Mouse (Mus musculus): ENCODE data around the gene Lgals8. TPM values are rescaled to one million over a fixed set of nuclear protein-coding genes. Genes with fewer than 3 reads are reported as not detected.
A peak's percentile ranks its signal among the peaks of the same experiment; 100 is the strongest.

The Lgals8 gene
- polyA plus RNA-seq, 1 experiment from 2014 or later, result 28.5 TPM

- Histone ChIP-seq H3K9ac (peak within 1 kb of the TSS; percentile 49), H3K4me2 (peak within 1 kb of the TSS; percentile 88), H3K27ac (peak within 1 kb of the TSS; percentile 21; the same call in 1 of the 2 replicates), H3K27me3 (replicated peaks) (no peaks in the 10 kb centered on the region), H3K36me3 (peaks cover 6% of the 10 kb centered on the region; the same call in 1 of the 2 replicates), H3K4me3 (replicated peaks) (peak within 1 kb of the TSS; percentile 94), H3K4me1 (peaks cover 7% of the 10 kb centered on the region), H3K9me3 (no peaks in the 10 kb centered on the region)
- peak; percentile 97 for ATAC-seq (ENCODE audit: insufficient read depth, low FRiP score, low read depth)
- under 1% methylated on average over 43 of the region's 43 CpGs for WGBS
These were observed 69.9 kb downstream of the Lgals8 start, which contains the start of gene Heatr1 for GRCm38 (mm10) chr13:12394609-12395505. Heatr1 (plus strand) TSS chr13:12395027.

Other genes with a start within 250 kb of the Lgals8 start
- gene Mtr, start 206.8 kb downstream of the Lgals8 start, polyA plus RNA-seq (2015; fragmentation: Nextera tagmentation; extraction: Ambion mirVana), result 9.6 and 10.1 TPM in 2 replicates
- gene Actn2, start 124.2 kb downstream of the Lgals8 start, polyA plus RNA-seq (2015; fragmentation: Nextera tagmentation; extraction: Ambion mirVana), result 4.1 and 9.1 TPM in 2 replicates
- 14.9 and 20.6 TPM in 2 replicates for gene Heatr1, start 69.9 kb downstream of the Lgals8 start, polyA plus RNA-seq (2015; fragmentation: Nextera tagmentation; extraction: Ambion mirVana)
- 5.7 and 6.1 TPM in 2 replicates for gene Edaradd, start 55.5 kb upstream of the Lgals8 start, polyA plus RNA-seq (2015; fragmentation: Nextera tagmentation; extraction: Ambion mirVana)
- gene Ero1lb, start 100.9 kb upstream of the Lgals8 start, polyA plus RNA-seq (2015; fragmentation: Nextera tagmentation; extraction: Ambion mirVana), result 17.9 and 24.6 TPM in 2 replicates

All from stomach, embryonic 15.5 days (tissue).